Mouse (Mus musculus): Measurements from ENCODE around the gene Smco2.
"Not testable (repeated sequence)": the region's sequence is repeated elsewhere in the genome, so short reads cannot be mapped to it uniquely, and the experiment has no call there.

The Smco2 gene

DNA sequence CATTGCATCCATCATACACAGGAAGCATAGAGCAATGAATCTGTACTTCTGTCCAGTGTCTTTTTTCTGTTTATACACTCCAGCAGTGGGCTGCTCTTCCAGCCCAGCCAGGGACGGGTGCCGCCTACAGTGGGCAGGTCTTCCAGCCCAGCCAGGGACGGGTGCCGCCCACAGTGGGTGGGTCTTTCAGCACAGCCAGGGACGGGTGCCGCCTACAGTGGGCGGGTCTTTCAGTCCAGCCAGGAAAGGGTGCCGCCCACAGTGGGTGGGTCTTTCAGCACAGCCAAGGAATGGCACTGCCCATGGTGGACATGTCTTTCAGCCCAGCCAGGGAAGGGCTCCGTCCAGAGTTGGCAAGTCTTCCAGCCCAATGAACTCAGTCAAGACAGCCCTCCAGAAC lies 5.3 kb downstream of the Smco2 start:
- no peak for DNase-seq (ENCODE audit: low spot score in 2 of 2)

DNA sequence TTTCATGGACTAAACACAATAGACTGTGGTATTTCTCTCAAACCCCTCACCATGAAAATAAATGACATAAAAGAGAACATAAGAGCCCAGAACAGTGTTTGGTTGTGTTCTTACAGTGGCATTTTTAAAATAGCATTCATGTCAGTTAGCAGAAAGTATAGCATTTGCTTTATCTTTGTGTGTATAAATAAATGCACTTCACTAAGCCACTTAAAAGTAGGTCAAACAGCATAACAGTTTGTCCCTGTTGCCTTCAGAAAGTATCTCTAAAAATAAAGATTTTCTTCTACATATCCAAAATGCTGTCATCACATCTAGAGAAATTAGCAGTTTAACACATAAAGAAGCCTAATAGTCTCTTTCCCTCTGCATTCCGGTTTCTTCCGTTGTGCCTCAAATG lies 7.5 kb downstream of the Smco2 start:
- no peak for DNase-seq (ENCODE audit: low spot score in 2 of 2)

DNA sequence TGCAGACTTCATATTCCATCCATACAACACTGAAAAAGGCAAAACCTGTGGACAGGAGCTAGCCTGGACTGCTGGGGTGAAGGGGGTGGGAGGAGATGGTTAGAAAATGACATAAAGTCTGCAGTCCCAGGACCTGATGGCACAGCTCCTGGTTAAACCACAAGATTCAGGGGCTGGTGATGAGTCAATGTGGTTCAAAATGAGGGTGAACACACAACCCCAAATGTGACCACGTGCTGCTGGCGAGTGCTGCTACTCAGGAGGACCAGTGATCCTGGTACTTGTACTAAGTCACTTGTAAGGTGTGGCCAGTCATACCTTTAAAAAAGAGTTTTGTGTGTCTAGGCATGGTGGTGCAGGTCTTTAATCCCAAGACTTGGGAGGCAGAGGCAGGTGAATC lies 13.2 kb downstream of the Smco2 start:
- no peak for DNase-seq (ENCODE audit: low spot score in 2 of 2)

DNA sequence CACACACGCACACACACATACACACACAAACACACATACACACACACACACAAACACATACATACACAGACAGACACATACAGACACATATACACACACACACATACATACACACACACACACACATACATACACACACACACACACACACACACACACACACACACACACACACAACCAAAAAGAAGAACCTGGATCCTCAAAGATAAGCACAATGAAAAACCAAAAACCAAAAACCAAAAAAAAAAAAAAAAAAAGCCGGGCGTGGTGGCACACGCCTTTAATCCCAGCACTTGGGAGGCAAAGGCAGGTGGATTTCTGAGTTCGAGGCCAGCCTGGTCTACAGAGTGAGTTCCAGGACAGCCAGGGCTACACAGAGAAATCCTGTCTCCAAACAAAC lies 14.5 kb downstream of the Smco2 start:
- DNase-seq (ENCODE audit: low spot score in 2 of 2): not testable (repeated sequence)

DNA sequence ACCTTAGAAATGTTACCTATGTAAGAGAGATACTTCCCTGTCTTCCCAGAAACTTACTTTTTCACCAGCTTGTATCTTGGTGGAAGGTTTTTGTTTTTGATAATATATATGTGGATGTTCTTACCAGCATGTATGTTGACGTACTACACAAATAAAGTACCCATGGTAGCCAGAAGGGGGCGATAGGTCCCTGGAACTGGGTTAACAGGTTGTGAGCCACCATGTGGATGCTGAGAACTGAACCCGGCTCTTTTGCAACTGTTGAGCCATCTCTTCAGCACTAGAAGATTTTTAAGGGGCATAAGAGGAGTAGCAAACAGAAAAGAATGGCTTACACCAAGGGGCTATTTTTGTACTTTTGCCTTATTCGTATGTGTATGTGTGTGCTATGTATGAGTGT lies 15.8 kb downstream of the Smco2 start:
- DNase-seq (ENCODE audit: low spot score in 2 of 2): no peak

DNA sequence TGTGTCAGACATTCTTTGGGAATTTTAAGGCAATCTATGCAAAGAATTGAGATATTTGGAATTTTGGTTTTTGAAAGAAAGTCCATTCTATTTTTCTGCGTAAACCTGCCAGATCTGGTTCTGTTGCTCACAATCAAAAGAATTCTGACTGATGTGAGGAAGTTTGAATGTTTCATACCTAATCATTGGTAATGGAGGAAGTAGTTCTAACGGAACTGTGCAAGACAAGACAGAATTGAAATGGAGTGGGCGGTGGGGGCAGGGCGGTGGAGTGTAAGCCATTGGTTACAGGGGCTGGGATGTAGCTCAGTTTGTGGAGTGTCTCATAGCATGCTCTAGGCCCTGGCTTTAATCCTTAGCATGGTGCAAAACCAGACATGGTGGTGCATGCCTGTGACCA lies 22.1 kb downstream of the Smco2 start:
- no peak for DNase-seq (ENCODE audit: low spot score in 2 of 2)

DNA sequence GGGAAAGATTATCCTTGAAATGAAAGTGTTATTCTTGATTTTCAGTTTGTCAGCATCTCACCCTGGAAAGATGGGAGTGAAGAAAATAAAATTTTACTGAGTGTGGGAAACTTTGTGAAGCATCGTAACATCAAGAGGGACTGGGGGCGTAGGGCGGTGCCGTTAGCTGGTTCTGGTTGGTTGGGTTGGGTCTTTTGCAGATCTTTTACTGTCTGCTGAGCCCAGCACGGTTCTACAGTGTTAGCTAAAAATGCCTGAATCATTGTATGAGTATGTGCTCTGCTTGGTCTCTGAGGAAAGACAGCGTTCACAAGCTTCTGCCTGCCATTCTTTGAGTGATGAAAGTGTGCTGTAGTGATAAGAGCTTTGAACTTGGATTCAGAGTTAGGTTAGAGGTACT lies 24.5 kb downstream of the Smco2 start:
- DNase-seq (ENCODE audit: low spot score in 2 of 2): no peak

DNA sequence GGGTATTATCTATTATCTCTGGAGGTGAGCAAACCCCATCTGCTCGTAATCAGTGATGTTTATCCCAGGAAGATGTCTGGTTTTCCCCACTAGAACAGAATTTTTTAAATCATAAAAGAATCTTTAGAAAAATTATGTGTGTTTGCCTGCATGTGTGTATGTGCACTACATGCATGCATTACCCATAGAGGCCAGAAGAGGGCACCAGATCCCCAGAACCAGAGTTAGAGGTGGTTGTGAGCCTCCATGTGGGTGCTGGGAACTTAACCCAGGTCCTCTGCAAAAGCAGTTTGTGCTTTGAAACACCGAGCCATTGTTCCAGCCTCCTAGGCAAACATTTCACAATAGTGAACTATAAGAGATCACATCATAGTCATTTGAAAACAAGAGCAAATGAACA lies 26.9 kb downstream of the Smco2 start:
- DNase-seq (ENCODE audit: low spot score in 2 of 2): no peak

DNA sequence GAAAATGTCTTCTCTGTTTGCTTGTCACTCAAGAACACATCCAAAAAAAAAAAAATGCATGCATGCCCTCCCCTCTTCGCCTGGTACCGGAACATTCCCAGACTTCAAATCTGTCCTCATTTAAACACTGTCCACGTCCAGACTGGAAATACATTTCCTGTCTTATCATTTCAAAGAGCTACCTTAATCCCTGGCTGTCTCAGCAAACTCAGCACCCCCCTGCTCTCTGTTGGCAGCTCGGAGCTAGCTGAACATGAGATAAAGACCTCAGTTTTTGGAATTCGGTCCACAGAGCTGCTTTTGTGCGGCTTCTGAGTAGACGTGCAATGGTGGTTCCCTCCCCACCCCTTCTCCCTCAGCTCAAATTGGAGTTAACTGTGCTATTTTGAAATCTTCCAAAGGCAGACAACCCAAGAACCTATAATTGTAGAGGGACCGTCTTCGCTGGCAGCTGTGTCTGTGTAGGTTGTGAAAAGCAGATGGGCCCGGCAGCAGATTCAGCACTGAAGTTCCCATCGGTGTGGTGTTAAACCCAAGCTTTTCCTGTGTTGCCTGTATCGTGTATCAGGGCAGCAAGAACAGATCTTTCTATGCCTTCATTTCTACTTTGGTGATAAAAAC lies 27.6 kb downstream of the Smco2 start:
- DNase-seq (ENCODE audit: low spot score in 2 of 2): no peak

DNA sequence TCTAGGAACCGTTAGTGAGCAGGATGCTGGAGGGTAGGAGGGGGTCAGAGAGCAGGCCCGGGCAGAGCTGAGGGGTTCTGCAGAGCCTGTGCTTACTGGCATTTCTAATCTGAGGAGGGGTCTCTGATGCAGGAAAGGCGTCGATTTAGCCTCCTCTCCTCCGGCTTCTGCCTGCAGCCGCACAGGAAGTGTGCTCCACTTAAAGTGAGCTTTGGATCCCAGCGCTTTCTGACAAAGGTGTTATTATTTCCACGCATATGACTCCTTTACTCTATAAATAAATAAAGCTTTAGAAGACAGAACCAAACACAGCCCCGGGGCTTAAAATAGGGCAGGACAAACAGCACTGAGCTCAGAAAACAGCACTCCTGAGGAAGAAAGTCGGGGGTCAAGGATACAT lies 29.0 kb downstream of the Smco2 start:
- no peak for DNase-seq (ENCODE audit: low spot score in 2 of 2)

DNA sequence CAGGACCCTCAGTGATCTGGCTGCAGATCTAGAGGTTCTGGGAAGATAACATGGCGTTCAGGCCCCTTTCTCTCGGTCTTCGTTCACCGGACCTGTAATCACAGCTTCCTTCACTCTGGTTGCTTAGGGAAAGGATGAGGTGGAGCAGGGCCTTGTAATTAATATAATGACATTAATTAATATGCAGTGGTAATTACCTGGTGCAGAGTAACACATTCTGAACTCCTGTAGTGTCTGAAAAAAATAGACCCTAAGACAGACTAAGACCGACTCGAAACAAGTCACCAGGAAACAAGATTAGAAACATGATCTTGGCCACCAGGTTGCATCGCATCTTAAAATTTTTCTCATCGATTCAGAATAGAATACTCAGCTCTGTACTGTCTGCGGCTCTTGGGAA lies 30.0 kb downstream of the Smco2 start:
- no peak for DNase-seq (ENCODE audit: low spot score in 2 of 2)

DNA sequence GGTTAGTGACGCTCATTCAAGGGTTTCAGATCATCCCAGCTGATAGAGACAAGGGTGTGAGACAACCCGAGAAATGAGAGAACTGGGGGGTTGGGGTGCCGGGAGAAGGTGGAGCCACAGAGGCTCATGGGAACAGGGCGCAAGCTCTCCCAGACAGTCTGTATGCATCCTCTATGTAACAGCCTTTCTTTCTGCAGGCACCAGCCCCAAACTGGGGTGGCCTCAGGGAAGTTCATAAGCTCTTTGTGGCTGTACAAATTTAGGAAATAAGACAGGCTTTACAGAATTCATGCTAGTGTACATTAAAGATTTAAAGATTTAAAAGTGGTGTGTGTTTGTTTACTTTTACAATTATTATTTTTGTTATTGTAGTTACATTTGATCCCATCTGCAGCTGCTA lies 30.4 kb downstream of the Smco2 start:
- DNase-seq (ENCODE audit: low spot score in 2 of 2): no peak

DNA sequence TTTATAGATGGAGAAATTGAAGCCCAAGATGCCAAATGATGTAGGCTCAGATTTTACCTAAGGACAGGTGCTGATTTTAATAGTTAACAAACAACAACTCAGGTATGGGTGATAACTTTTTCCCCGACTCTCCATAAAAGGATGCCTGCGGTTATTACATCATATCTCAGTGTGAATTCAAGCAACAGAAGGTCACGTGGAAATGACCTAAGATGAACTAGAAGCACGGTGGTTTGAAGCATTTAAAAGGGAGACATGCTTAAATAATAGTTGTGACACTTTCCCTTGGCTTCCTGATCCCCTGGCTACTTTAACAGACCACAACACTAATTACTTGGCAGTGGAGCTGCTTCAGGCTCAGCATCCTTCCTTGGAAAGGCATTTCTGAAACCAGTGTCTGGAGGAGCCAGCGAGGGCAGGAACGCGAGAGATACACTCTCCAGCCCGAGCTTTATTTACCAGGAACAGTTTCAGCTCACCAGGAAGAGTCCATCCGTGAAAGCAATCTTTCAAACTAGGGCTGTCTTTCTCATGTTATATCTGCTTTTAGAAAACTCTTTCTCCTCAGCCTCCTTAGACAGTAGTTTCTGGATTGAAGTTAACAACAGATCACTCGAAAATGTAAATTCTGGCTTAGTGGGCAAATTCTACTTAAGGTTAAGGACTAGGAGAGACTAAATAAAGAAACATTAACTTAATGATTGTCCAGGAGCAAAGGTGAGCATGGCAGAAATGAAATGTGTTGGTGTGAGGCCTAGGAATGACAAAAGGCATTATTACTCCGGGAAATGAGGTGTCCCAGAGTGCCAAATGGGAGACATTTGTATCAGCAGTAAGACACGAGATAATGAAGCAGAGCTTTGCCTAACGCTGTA lies 32.2 kb downstream of the Smco2 start:
- no peak for DNase-seq (ENCODE audit: low spot score in 2 of 2)

DNA sequence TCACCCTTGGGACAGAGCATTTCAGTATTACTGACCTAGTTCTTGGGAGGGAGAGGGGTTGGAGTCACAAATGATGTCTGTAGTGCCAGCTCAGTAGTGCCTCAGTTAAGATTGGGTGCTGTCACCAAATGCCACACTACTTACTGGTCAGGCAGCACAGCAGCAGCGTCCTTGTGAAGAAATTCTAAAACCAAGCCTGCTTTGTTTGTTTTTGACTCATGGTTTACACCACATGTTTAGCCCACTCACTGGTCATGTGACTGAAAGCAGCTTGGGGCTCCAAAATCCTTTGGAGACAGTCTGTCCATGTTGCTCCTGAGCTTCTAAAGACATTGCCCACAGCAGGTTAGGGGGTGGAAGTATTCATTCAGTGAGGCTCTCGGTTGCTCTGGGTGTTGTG lies 33.5 kb downstream of the Smco2 start:
- no peak for DNase-seq (ENCODE audit: low spot score in 2 of 2)

DNA sequence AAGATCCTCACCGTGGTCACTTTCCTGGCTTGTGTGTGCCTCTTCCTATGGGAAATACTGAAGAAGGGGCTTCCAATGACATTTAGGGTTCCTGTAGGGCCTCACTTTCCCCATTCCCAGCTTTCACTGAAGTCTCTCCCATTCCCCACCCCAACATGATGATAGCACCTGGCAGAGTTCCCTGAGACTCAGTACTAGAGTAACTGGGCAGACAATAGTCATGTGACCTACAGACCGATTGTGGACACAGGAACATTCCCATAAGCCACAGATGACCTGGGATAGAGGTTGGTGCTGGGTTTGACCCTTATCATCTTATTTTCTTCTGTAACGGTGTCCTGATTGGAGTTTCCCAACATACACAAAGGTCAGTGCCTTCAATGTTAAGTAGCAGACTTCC lies 34.3 kb downstream of the Smco2 start:
- no peak for DNase-seq (ENCODE audit: low spot score in 2 of 2)

DNA sequence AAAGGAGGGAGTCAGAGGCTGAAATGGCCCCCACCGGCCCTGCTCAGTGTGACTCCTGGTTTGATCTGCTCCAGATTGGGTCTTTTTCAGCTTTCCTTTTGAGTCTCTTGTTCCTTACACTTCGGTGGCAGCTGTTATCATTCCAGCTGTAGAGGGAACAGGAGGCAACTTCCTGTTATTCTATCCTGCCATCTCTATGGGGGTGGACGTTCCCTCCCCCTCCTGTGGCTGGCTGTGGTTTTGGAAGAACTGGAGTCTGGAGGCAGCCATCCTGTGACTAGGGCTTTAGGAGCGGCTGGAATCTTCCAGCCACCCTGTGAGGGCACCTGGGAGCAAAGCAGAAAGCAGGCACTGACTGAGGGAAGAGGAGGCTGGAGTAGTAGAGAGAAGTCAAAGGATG lies 34.9 kb downstream of the Smco2 start:
- no peak for DNase-seq (ENCODE audit: low spot score in 2 of 2)

DNA sequence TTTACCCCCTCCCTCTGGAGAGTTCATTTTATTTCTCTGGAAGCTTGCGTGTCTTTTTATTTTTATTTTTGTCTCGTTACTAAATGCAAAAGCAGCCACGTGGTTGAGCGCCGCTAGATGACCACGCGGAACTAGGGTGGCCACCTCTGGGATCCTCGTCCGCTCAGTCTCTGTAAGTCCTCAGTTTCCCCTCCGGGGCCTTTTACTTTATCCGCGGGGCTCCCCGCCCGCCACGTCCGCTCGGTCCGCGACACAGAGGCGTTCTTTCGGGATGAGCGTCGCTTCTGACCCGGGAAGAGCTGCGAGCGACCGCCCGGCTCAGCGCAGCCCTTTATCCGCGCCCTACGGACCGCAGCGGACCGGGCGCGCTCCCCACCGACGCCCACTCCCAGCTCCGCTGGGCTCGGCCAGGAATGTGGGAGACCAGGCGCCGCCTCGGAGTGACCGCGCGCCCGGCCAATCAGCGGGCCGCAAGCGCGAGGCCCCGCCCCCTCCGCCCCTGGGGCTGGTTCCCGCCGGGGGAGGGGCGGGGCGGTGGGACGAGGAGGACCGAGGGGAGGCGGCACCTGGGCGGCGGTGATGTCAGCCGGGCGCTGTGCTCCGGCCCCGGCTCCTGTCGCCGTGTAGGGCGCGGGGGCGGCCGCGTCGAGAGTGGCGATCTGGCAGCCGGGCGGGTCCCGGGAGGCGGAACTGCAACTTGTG lies 38.2 kb downstream of the Smco2 start, which contains the start of gene Ppfibp1:
Gene Ppfibp1 (plus strand): TSS at position 530 of the 702 bp plus-strand sequence.
- peak; percentile 95 to 96 for DNase-seq (ENCODE audit: low spot score in 2 of 2)

DNA sequence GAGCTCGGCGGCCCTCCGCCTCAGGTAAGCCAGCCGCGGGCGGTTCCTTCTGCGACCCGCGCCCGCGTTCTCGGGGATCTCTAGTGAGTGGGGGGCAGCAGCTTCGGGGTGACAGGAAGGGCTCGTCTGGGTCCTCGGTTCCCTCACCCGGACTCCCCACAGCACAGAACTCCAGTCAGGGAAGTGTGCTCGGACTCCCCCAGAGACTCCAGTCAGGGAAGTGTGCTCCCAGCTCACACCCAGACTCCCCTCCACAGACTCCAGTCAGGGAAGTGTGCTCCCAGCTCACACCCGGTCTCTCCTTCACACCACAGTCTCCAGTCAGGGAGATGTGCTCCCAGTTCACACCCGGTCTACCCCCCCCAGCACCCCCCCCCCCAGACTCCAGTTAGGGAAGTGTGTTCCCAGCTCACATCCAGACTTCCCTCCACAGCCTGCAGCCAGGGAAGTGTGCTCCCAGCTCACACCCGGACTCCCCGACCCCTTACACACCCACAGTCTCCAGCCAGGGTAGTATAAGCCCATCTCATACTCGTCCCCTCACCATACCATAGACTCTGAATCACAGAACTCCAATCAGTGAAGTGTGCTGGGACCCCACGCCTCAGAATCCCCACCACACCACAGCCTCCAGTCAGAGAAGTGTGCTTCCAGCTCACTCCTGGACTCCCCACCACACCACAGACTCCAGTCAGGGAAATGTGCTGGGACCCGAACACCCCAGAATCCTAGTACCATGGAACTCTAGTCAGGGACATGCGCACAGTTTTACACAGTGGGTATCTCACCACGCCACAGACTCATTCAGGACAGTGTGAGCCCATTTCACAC lies 39.0 kb downstream of the Smco2 start:
- DNase-seq (ENCODE audit: low spot score in 2 of 2): no peak

DNA sequence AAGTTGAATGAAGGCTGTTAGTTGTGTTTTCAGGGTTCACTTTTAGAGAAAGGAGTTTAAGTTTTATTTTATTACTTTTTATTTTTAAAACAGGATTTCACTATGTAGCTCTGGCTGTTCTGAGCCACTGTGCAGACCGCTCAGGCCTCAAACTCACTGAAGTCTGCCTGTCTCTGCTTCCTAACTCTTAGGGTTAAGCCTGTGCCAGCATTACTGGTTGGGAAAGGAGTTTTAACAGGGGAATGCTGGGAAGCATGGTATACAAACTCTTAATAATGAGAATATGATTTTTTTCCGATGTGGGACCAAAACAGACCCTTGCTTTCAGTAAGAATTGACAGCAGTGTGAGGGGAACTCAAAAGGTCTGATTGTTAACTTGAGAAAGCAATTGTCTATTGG lies 40.3 kb downstream of the Smco2 start:
- DNase-seq (ENCODE audit: low spot score in 2 of 2): no peak

DNA sequence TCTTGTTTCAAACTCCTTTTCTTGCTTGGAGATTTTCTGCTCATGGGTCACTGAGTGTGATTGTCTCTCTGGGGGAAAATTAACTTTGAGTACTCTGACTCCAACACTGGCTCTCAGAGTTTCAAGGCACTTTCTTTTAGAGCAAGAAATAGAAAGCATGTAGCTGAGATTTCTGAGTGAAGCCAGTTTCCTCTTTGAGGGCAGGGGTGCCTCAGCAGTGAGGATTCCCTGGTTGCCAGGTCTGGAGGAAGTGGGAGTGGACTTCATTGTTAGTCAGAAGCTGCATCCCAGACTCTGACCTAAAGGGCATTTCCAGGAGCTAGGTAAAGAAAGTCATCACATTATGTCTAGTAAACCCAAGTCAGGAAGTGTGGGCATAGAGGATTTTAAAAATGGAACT lies 40.7 kb downstream of the Smco2 start:
- no peak for DNase-seq (ENCODE audit: low spot score in 2 of 2)

DNA sequence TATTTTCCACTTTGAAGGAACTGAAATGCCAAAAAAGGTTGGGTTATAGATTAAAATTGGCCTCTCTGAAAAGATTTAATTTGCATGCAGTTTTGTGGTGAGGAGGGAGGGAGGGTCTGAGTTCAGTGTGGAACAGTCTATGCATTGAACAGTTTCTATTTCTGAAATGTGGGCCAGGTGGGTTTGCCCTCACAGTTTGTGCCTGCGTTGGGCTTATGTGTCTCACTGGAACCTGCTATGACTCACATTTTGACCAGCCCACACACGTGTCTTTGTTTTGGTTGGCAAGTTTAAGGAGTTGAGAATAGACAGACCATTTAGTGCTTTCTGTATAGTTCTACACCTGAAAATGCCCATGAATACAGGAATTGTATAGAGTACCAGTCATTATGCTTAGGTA lies 44.0 kb downstream of the Smco2 start:
- no peak for DNase-seq (ENCODE audit: low spot score in 2 of 2)

DNA sequence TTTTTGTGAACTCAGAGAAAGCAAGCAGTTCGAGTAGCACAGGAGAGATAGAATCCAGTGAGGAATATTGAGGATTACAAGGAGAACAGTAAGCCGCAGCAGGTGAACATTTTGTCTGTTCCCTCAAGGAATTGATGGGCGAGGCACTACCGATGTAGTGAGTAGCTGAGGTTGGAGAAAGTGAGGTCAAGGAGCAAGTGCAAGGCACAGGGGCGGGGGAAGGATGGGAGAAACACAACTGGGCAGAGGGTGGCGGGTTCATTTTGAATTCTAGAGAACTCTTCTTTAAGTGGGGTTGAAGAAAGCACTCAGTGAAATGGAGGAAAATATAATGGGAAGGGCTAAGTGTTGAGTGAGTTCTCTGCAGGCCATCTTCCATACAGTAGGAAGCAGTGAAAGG lies 48.8 kb downstream of the Smco2 start:
- no peak for DNase-seq (ENCODE audit: low spot score in 2 of 2)
